Mouse (Mus musculus) ES-E14 (cell line): ENCODE measurements around the gene Nos1.

ENCODE experiments used
- CHD2 ChIP-seq: IDR thresholded peaks from 2 replicates; pipeline ENCODE4 v1.6.1; 2014; ENCODE audit warnings: mild to moderate bottlenecking, low read depth, low read length, inconsistent platforms
- HCFC1 ChIP-seq: IDR thresholded peaks from 2 replicates; pipeline ENCODE4 v1.6.1; 2012; ENCODE audit warnings: low read length, inconsistent platforms, borderline replicate concordance; ENCODE audit not compliant: insufficient read depth
- MAFK ChIP-seq: IDR thresholded peaks from 2 replicates; pipeline ENCODE4 v1.6.1; 2014; ENCODE audit warnings: mild to moderate bottlenecking, low read depth, low read length, inconsistent platforms; ENCODE audit not compliant: insufficient read depth
- ZNF384 ChIP-seq: IDR thresholded peaks from 2 replicates; pipeline ENCODE4 v1.6.1; 2012; ENCODE audit warnings: low read depth, low read length, inconsistent platforms

DNA sequence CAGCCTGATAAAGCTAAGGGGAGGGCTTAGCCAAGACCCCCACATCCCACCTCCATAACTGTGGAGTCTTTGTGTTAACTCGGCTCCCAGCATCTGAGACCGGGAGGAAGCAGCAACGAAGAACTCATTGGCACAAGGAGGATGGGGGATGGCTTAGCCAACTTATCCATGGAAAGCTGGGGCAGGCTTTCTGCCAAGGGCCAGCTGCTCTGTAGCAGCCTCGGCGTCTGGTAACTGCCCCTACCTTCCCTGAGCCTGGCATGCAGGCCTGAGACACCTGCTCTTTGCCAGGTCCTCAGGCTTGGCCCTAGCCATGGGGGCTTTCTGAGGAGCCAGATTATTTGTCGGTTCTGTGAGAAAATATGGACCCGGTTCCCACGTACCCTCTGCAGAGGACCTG is 93.0 kb downstream of the Nos1 start:
- TF ChIP-seq CHD2 (no peak), HCFC1 (no peak), ZNF384 (no peak), MAFK (no peak)
